Mouse (Mus musculus) liver, embryonic 13.5 days (tissue): ENCODE data around the gene Kng2. TPM values are rescaled to one million over a fixed set of nuclear protein-coding genes. Genes with fewer than 3 reads are reported as not detected.
"Not testable (repeated sequence)": the region's sequence is repeated elsewhere in the genome, so short reads cannot be mapped to it uniquely, and the experiment has no call there.

ENCODE experiments used
- ATAC-seq: fragments of 200-750 bp; cut with Nextera tagmentation; 2 replicates; pipeline ENCODE4 v1.8.0; 2017; ENCODE audit warnings: low read depth, mild to moderate bottlenecking, moderate number of reproducible peaks, moderate library complexity
- DNase-seq: peaks from one replicate; pipeline ENCODE4 v3.0.0; 2022
- H3K27ac ChIP-seq: fragments of 300-500 bp; sonication (generic); 2 replicates; pipeline ENCODE4 v1.5.1; 2015; ENCODE audit warnings: moderate library complexity, mild to moderate bottlenecking, inconsistent platforms
- H3K27me3 ChIP-seq: fragments of 300-500 bp; sonication (generic); 2 replicates; pipeline ENCODE4 v1.6.1; 2015; ENCODE audit warnings: mild to moderate bottlenecking, inconsistent platforms
- H3K36me3 ChIP-seq: fragments of 300-500 bp; sonication (generic); 2 replicates; pipeline ENCODE4 v1.6.1; 2015; ENCODE audit warnings: mild to moderate bottlenecking, inconsistent platforms
- H3K4me1 ChIP-seq: fragments of 300-500 bp; sonication (generic); replicated peaks from 2 replicates; pipeline ENCODE4 v1.6.1; 2015; ENCODE audit warnings: inconsistent platforms
- H3K4me2 ChIP-seq: fragments of 300-500 bp; sonication (generic); 2 replicates; pipeline ENCODE4 v1.6.1; 2015; ENCODE audit warnings: inconsistent platforms, mild to moderate bottlenecking, moderate library complexity
- H3K4me3 ChIP-seq: fragments of 300-500 bp; sonication (generic); replicated peaks from 2 replicates; pipeline ENCODE4 v1.5.1; 2015; ENCODE audit warnings: mild to moderate bottlenecking, inconsistent platforms
- H3K9ac ChIP-seq: fragments of 300-500 bp; sonication (generic); 2 replicates; pipeline ENCODE4 v1.6.1; 2015; ENCODE audit warnings: mild to moderate bottlenecking, inconsistent platforms
- H3K9me3 ChIP-seq: fragments of 300-500 bp; sonication (generic); replicated peaks from 2 replicates; pipeline ENCODE4 v1.6.1; 2016; ENCODE audit warnings: inconsistent platforms
- WGBS: fragments of 180-500 bp; shearing (Covaris S2); methylation state at CpG from one replicate; pipeline ENCODE4 v1.1.7; 2015; ENCODE audit not compliant: insufficient replicate concordance; 5-methylcytosine and 5-hydroxymethylcytosine counted together
- polyA plus RNA-seq: library from polyadenylated mRNA; unstranded; fragments of >200 nt; fragmentation: Nextera tagmentation; extraction: Ambion mirVana; gene quantifications from 2 replicates; pipeline ENCODE4 v1.2.1, GENCODE M21; 2015

The Kng2 gene
- polyA plus RNA-seq, 1 experiment from 2014 or later: 6.6 TPM

GRCm38 (mm10) chr16:23027341-23027740 lies 1.9 kb downstream of the Kng2 start:
- H3K27ac ChIP-seq, H3K9me3 ChIP-seq, H3K4me2 ChIP-seq, DNase-seq, H3K9ac ChIP-seq, H3K4me1 ChIP-seq, H3K36me3 ChIP-seq, H3K4me3 ChIP-seq, H3K27me3 ChIP-seq, ATAC-seq: not testable (repeated sequence)
- WGBS: 36% methylated on average over 3 of the region's 3 CpGs

- Histone ChIP-seq H3K27me3 (no peaks in the 10 kb centered on the region), H3K27ac (no peak overlapping the region), H3K4me2 (no peak overlapping the region), H3K4me1 (no peaks in the 10 kb centered on the region), H3K4me3 (no peak overlapping the region), H3K9ac (no peak overlapping the region), H3K9me3 (no peaks in the 10 kb centered on the region), H3K36me3 (no peaks in the 10 kb centered on the region)
- ATAC-seq (no peak), DNase-seq (no peak)
These were observed 2.7 kb downstream of the Kng2 start for GRCm38 (mm10) chr16:23026582-23026981.

- Histone ChIP-seq H3K4me2 (no peak overlapping the region), H3K9me3 (no peaks in the 10 kb centered on the region), H3K27ac (no peak overlapping the region), H3K27me3 (no peaks in the 10 kb centered on the region), H3K4me1 (no peaks in the 10 kb centered on the region), H3K9ac (no peak overlapping the region), H3K4me3 (no peak overlapping the region), H3K36me3 (no peaks in the 10 kb centered on the region)
- no peak for ATAC-seq
- DNase-seq: no peak
- 48% methylated on average over 6 of the region's 6 CpGs for WGBS
These were observed 4.2 kb downstream of the Kng2 start for GRCm38 (mm10) chr16:23025111-23025510.

GRCm38 (mm10) chr16:23020571-23020970 lies 8.7 kb downstream of the Kng2 start:
- ATAC-seq, DNase-seq, H3K4me1 ChIP-seq, H3K9me3 ChIP-seq, H3K27me3 ChIP-seq, H3K9ac ChIP-seq, H3K4me3 ChIP-seq, H3K36me3 ChIP-seq, H3K4me2 ChIP-seq, H3K27ac ChIP-seq: not testable (repeated sequence)
- WGBS: 51% methylated on average over 1 of the region's 1 CpGs

- not testable (repeated sequence) for H3K9me3 ChIP-seq, H3K4me1 ChIP-seq, H3K27ac ChIP-seq, H3K4me2 ChIP-seq, DNase-seq, H3K27me3 ChIP-seq, H3K9ac ChIP-seq, H3K4me3 ChIP-seq, H3K36me3 ChIP-seq, ATAC-seq
- WGBS: 77% methylated on average over 8 of the region's 8 CpGs
These were observed 14.6 kb downstream of the Kng2 start for GRCm38 (mm10) chr16:23014645-23015044.

- not testable (repeated sequence) for ATAC-seq, DNase-seq
- WGBS: 61% methylated on average over 2 of the region's 2 CpGs
These were observed 15.5 kb downstream of the Kng2 start for GRCm38 (mm10) chr16:23013786-23014185.

GRCm38 (mm10) chr16:22996951-22997350 lies 32.3 kb downstream of the Kng2 start:
- H3K9ac ChIP-seq, ATAC-seq, DNase-seq, H3K27me3 ChIP-seq, H3K27ac ChIP-seq, H3K4me1 ChIP-seq, H3K36me3 ChIP-seq, H3K4me3 ChIP-seq, H3K4me2 ChIP-seq, H3K9me3 ChIP-seq: not testable (repeated sequence)
- 70% methylated on average over 3 of the region's 3 CpGs for WGBS

More at GRCm38 (mm10) chr16:23013786-23014185, 15.5 kb downstream of the Kng2 start:
- H3K4me2 ChIP-seq, H3K9ac ChIP-seq, H3K4me3 ChIP-seq, H3K36me3 ChIP-seq, H3K27ac ChIP-seq, H3K9me3 ChIP-seq, H3K27me3 ChIP-seq, H3K4me1 ChIP-seq: not testable (repeated sequence)

- Histone ChIP-seq H3K36me3 (no peaks in the 10 kb centered on the region), H3K9me3 (no peaks in the 10 kb centered on the region), H3K4me2 (no peak overlapping the region), H3K27ac (no peak overlapping the region), H3K4me3 (no peak overlapping the region), H3K9ac (no peak overlapping the region), H3K27me3 (no peaks in the 10 kb centered on the region), H3K4me1 (no peaks in the 10 kb centered on the region)
- ATAC-seq (no peak), DNase-seq (no peak)
- WGBS: 23% methylated on average over 1 of the region's 1 CpGs
These were observed 61.8 kb downstream of the Kng2 start for GRCm38 (mm10) chr16:22967383-22968030.

- Histone ChIP-seq H3K27me3 (no peaks in the 10 kb centered on the region), H3K9me3 (no peaks in the 10 kb centered on the region), H3K9ac (no peak overlapping the region), H3K4me2 (no peak overlapping the region), H3K4me1 (no peaks in the 10 kb centered on the region), H3K27ac (no peak overlapping the region), H3K36me3 (no peaks in the 10 kb centered on the region), H3K4me3 (no peak overlapping the region)
- ATAC-seq (no peak), DNase-seq (no peak)
These were observed 66.0 kb downstream of the Kng2 start for GRCm38 (mm10) chr16:22963293-22963692.

GRCm38 (mm10) chr16:22962256-22962655 lies 67.0 kb downstream of the Kng2 start:
- H3K27ac ChIP-seq: no peak overlapping the region
- no peak for ATAC-seq
- no peak overlapping the region for H3K4me3 ChIP-seq
- WGBS: 57% methylated on average over 5 of the region's 5 CpGs
- H3K9ac ChIP-seq: no peak overlapping the region
- no peak overlapping the region for H3K4me2 ChIP-seq
- H3K36me3 ChIP-seq: no peaks in the 10 kb centered on the region
- no peak for DNase-seq
- H3K9me3 ChIP-seq: no peaks in the 10 kb centered on the region
- H3K4me1 ChIP-seq: no peaks in the 10 kb centered on the region
- H3K27me3 ChIP-seq: no peaks in the 10 kb centered on the region

- Histone ChIP-seq H3K4me1 (no peaks in the 10 kb centered on the region), H3K4me2 (no peak overlapping the region), H3K36me3 (no peaks in the 10 kb centered on the region), H3K27me3 (no peaks in the 10 kb centered on the region), H3K9ac (no peak overlapping the region), H3K4me3 (no peak overlapping the region), H3K27ac (no peak overlapping the region), H3K9me3 (no peaks in the 10 kb centered on the region)
- no peak for ATAC-seq
- 73% methylated on average over 8 of the region's 8 CpGs for whole genome bisulfite sequencing
- DNase-seq: no peak
These were observed 68.2 kb downstream of the Kng2 start for GRCm38 (mm10) chr16:22961073-22961472.

GRCm38 (mm10) chr16:22956085-22956439 lies 73.2 kb downstream of the Kng2 start:
- Histone ChIP-seq H3K4me1 (peaks cover 2% of the 10 kb centered on the region; the same call in 1 of the 2 replicates), H3K4me2 (no peak overlapping the region), H3K9ac (no peak overlapping the region), H3K27ac (no peak overlapping the region), H3K9me3 (no peaks in the 10 kb centered on the region), H3K4me3 (no peak overlapping the region), H3K36me3 (no peaks in the 10 kb centered on the region), H3K27me3 (no peaks in the 10 kb centered on the region)
- no peak for ATAC-seq
- WGBS: 71% methylated on average over 11 of the region's 11 CpGs
- DNase-seq: no peak
